Mouse (Mus musculus) left cerebral cortex, adult 2 months (tissue): ENCODE measurements around the gene Apela. TPM values are rescaled to one million over a fixed set of nuclear protein-coding genes. Genes with fewer than 3 reads are reported as not detected.
"Not testable (repeated sequence)": the region's sequence is repeated elsewhere in the genome, so short reads cannot be mapped to it uniquely, and the experiment has no call there.

Source experiments
- DNase-seq, 2 experiments: peaks; one replicate each; pipeline ENCODE4 v3.0.0; 2021 to 2022; ENCODE audit warnings: low spot score in 2 of 2, mixed read lengths in 1 of 2; ENCODE audit errors: extremely low spot score in 1 of 2
- H3K27ac ChIP-seq: fragments of 200-600 bp; 2 replicates; pipeline ENCODE4 v1.8.1; 2022
- H3K4me3 ChIP-seq: fragments of 200-600 bp; 2 replicates; pipeline ENCODE4 v1.8.1; 2022
- CTCF ChIP-seq: fragments of 200-600 bp; IDR thresholded peaks from 2 replicates; pipeline ENCODE4 v1.8.1; 2022; ENCODE audit warnings: antibody characterized with exemption, mild to moderate bottlenecking, moderate library complexity
- intact Hi-C: fragments of 180-260 bp; cut with DNase I; formaldehyde crosslinking; loops from one replicate; pipeline ENCODE4 v1.15.1; 2025
- total RNA-seq, 2 experiments: library from RNA; stranded (reverse); gene quantifications; 2 replicates each; pipeline ENCODE4 v1.2.3; 2021

Gene Apela
- total RNA-seq, 2 experiments from 2014 or later = not detected

DNA sequence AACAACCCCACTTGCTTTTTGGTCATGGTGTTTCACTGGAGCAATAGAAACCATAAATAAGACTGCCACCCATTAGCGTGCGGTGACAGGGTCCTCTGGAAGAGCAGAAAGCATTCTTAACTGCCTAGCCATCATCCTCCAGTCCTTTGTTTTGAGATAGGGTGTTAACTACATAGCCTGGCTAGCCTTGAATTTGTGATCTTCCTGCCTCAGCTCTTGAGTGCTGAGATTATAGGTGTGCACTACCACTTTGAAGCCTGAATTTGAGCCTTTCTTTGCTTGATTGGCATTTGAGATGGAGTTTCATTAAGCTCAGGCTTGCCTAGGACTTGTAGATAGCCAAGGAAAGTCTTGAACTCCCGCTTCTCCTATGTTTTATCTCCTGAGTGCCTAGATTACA is 16.4 kb upstream of the Apela start:
- intact Hi-C loops = no loop called here
- TF ChIP-seq CTCF = no peak
- H3K27ac ChIP-seq = no peak overlapping the region
- no peak overlapping the region for H3K4me3 ChIP-seq
- no peak for DNase-seq

DNA sequence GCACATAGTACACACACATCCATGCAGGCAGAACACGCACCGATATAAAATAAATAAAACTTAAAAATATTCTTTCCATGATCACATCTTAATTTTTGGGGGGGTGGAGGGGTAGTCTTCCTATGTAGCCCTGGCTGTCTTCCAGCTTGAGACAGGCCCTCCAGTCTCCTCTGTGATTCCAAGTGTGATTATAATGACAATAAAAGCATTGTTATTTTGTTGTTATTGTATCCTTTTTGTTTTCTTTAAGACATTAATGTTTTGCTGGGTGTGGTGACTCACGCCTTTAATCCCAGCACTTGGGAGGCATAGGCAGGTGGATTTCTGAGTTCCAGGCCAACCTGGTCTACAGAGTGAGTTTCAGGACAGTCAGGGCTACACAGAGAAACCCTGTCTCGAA is 10.7 kb upstream of the Apela start:
- TF ChIP-seq CTCF = no peak
- H3K27ac ChIP-seq = no peak overlapping the region
- no peak for DNase-seq
- intact Hi-C loops = no loop called here
- H3K4me3 ChIP-seq = no peak overlapping the region

DNA sequence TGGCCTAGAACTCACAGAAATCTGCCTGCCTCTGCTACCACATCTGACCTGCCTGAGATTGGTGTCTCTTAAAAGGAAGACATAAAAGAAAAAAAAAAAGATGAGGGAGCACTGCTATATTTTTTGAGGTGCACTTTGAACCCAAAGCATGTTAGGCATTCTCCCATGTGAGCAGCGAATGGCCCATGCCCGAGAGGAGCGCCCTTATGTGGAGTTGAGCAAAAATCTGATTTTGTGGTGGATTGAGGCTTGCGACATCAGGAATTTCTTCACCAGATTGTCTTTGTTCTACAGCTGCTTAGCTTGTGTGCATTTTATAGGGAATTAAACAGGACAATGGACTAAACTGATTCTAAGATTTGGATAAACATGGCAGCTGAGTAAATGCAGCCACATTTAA is 10.1 kb upstream of the Apela start:
- no peak for DNase-seq
- no peak for TF ChIP-seq CTCF
- H3K27ac ChIP-seq = no peak overlapping the region
- no peak overlapping the region for H3K4me3 ChIP-seq
- intact Hi-C loops = no loop called here

DNA sequence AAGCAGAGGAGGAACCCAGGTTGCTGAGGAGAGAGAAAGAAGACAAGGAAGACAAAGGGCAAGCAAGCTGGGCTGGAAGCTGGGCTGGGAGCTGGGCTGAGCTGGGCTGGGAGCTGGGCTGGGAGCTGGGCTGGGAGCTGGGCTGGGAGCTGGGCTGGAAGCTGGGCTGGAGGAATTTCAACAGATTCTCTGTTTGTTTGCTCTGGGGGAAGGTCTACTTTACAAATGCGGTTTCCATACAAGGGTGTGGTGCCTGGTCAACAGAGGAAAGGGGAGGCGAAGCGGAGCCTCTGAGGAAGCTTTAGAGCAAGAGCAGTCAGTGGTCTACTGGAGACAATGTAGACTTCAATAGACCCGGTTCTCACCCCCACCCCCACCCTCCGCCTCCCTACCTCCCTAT is 9.4 kb upstream of the Apela start:
- intact Hi-C loops = no loop called here
- no peak overlapping the region for H3K4me3 ChIP-seq
- TF ChIP-seq CTCF = no peak
- DNase-seq = no peak
- H3K27ac ChIP-seq = no peak overlapping the region

DNA sequence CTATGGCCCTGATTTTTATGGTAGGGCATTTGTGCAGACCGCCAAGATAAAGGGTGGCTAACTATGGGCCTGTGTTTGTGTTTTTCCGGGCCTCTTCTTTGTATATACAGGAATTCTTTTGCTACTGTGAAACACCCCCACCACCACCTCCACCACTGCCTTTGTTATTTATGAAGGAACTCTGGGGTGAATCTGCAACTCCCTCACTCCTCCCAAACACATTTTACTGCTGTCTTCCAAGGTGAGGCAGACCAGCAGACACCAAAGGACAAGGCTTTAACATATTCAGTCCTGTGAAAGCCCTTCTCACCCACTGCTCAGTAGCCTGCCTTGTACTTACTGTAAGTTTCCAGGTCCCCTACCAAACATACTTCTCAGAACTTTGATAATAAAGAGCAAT is 3.0 kb downstream of the Apela start:
- DNase-seq = no peak
- no peak for TF ChIP-seq CTCF
- Histone ChIP-seq H3K4me3 (no peak overlapping the region), H3K27ac (no peak overlapping the region)
- intact Hi-C loops = no loop called here

DNA sequence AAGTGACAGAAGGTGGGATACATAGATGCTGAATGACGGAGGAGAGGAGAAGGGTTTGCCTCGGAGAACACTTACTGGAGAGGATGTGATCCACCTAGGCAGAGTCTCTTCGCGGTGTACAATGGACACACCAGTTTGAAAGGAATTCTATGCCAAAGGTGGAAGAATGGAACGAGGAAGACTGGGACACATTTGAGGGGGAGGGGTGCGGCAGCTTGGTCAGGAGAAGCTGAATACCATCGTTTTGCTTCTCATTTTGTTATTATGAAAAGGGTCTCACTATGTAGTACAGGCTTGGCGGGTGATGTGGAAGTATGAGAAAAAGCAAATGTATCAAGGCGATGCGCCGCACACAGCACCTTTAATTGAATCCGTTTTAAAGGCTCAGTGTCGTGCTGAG is 4.1 kb downstream of the Apela start:
- no peak for TF ChIP-seq CTCF
- no peak for DNase-seq
- intact Hi-C loops = no loop called here
- no peak overlapping the region for H3K4me3 ChIP-seq
- H3K27ac ChIP-seq = no peak overlapping the region

DNA sequence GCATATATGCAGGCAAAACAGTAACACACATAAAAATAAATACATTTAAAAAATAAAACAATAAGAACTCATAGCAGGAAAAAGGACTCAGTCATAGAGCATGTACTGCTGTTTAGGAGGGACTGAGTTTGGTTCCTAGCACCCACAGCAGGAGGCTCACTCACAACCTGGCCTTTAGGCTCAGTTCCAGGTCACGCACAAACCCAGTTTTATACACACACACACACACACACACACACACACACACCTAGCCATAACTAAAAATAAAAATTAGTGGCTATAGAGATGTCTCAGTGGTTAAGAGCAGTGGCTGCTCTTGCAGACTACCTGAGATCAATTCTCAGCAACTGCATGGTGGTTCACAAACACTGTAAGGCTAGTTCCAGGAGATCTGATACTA is 5.0 kb downstream of the Apela start:
- H3K27ac ChIP-seq = no peak overlapping the region
- TF ChIP-seq CTCF = no peak
- no peak overlapping the region for H3K4me3 ChIP-seq
- intact Hi-C loops = no loop called here
- DNase-seq = no peak

DNA sequence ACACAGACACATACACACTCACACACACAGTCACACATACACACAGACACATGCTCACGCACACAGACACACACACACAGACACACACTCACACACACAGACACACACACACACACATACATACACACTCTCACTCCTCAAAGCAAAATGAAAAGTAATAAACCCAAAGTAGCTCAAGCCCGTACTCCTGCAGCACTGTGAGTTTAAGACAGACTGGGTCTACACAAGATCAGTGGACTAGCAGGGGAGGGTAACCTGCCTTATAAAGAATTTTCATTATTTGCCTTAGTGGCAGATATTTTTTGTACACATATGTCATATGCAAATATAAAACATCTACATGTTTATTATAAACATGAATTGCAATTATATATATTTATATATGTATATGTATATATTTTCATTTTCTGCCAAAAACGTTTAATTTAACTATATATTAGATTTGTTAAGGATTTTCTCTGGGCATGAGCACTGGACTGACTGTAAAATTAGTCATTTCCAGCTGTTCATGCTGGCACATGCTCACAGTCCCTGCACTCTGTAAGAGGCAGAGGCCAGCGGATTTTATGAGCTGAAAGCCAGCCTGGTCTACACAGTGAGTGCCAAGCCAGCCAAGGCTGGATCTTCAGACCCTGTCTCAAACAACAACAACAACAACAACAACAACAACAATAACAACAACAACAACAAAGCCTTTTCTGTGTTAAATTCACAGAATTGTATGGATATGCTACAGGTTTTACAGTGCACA is 6.2 kb downstream of the Apela start:
- Histone ChIP-seq H3K27ac (no peak overlapping the region), H3K4me3 (no peak overlapping the region)
- intact Hi-C loops = no loop called here
- no peak for DNase-seq
- TF ChIP-seq CTCF = no peak

DNA sequence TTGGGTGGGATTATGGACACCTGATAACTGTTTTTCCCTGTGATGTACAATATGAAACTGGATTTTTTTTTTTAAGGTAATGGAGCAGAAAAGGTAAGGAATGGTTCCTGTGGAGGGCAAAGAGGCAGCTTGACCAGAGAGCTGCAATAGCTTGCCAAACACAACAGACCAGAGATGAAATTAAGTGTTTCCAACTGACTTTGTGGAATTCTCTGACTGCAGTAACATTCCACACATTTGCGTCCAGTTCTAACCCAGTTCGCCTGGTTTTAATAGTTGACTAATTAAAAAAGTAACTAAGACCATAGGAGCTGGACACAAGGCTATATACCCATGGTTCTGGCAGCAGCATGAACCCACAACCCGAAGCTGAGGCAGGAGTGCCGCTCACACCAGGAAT is 7.4 kb downstream of the Apela start:
- Histone ChIP-seq H3K27ac (no peak overlapping the region), H3K4me3 (no peak overlapping the region)
- no peak for DNase-seq
- intact Hi-C loops = loop anchor here (10.0 kb wide), 1 partner anchor 1415 kb away; no protein-coding TSS in a partner anchor
- no peak for TF ChIP-seq CTCF

DNA sequence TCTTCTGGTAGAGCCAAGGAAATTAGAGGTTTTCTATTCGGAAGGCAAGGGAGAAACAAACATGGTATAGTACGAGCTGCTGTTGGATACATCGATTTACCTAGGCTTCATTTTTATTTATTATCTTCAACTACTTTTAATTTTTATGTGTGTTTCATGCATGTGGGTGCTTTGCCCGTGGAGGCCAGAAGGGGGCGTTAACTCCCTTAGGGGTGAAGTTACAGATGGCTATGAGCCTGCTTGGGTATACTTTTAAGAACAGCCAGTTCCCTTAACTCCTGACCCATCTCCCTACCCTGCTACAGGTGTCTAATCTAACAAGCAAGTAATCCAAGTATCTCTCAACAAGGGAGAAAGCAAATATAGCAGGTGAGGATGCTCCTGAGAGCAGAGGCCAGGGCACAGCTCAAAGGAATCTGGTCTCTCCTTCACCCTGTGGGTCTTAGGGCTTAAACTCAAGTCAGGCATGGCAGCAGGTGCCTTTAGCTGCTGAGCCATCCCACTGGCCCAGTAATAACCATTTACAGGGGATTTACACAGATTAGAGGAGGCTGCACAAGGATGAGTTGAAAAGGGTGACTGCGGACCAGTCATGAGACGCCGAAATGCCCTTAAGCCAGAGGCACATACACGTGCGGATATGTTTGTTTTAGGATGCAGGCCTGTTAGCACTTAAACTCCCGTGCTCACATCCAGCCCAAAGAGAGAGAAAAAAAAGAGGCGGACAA is 8.0 kb downstream of the Apela start:
- intact Hi-C loops = loop anchor here (10.0 kb wide), 1 partner anchor 1416 kb away; no protein-coding TSS in a partner anchor
- no peak; the same call in 1 of the 2 replicates for TF ChIP-seq CTCF
- Histone ChIP-seq H3K4me3 (no peak overlapping the region), H3K27ac (no peak overlapping the region)
- DNase-seq = no peak

DNA sequence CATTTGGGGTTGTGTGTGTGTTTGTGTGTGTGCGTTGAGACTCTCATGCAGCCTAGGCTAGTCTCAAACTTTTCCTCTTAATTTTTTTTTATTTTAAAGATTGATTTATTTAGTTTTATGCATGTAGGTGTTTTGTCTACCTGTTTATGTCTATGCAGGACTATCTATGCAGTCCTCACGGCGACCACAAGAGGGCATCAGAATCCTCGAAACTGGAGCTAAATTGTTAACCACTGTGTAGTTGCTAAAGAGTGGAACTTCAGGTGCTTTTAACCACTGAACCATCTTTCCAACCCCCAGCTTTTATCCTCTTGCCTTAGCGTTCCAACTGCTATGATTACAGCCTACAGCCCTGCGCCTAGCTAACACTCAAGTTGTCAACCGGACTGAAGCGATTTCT is 14.7 kb downstream of the Apela start:
- peak; percentile 80 for TF ChIP-seq CTCF
- peak; percentile 57 to 69 for DNase-seq
- intact Hi-C loops = loop anchor here (1.0 to 10.0 kb wide), 3 partner anchors 88 to 1474 kb away; no protein-coding TSS in a partner anchor
- H3K27ac ChIP-seq = no peak overlapping the region
- H3K4me3 ChIP-seq = no peak overlapping the region

DNA sequence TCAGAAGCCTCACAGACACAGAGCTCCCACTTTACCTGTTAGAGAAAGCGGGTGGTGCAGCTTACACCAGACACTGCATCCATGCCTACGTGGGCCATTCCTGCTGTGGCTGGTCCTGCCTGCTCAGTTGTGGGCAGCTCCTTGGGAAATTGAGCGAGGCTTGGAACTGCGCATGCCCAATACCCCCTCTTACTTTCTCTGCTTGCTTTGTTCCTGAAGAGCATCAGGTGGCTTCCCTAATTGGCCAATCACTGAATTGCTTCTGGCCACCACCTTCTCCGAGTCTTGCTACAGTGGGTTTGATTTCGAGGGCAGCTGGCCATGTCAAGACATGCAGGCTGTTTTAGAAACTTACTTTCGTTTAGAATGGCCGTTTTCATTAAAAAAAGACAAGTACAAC is 18.7 kb downstream of the Apela start, which contains the start of the genes Trim61 and Trim60:
Gene Trim61, minus strand, starts transcription at position 101 of the 400 bp plus-strand sequence.
Gene Trim60, minus strand, starts transcription at position 162 of the 400 bp plus-strand sequence.
- no peak within 1 kb of the TSS for H3K4me3 ChIP-seq
- no peak for TF ChIP-seq CTCF
- H3K27ac ChIP-seq = no peak within 1 kb of the TSS
- intact Hi-C loops = no loop called here
- no peak for DNase-seq

DNA sequence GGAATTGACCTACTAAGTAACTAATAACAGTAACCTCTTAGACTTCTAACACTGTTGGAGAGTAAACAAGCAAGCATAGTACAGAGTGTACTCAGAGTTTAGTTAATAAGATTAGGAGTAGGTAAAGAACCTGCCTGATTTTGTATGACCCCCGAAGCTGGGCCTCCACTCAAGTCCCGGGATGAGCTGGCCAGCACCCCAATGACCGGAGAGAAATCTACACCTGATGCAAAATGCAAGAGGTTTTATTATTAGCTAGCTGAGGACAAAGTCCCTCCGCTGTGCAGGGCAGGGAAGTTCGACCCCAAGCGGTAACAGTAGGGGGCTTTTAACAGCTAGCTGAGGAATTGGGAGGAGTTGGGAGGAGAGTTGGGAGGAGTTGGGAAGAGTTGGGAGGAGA is 29.5 kb downstream of the Apela start:
- DNase-seq, intact Hi-C loops, H3K27ac ChIP-seq: not testable (repeated sequence)

More for the DNA sequence above, 29.5 kb downstream of the Apela start:
- not testable (repeated sequence) for H3K4me3 ChIP-seq
